In genomic region chr2:164885788-164886187, GRCm38 (mm10) we compare ENCODE assay signal across 7 mouse cellular contexts. TPM values are rescaled to one million over a fixed set of nuclear protein-coding genes. Genes with fewer than 3 reads are reported as not detected.
A peak's percentile ranks its signal among the peaks of the same experiment; 100 is the strongest.
DNase-seq lines count a peak whose midpoint lies in the region.

No protein-coding gene starts in this region.

- intact Hi-C loops in heart, postnatal 10 days (cut with DNase I): no loop called here
- intact Hi-C loops in left cerebral cortex, postnatal 14 days (cut with DNase I): no loop called here

- peak; percentile 89 for DNase-seq in testis, postnatal 10 days (ENCODE audit: low spot score)
- no peak for DNase-seq in testis, postnatal 14 days (ENCODE audit: low spot score)
- peak; percentile 93 to 96 for DNase-seq in cerebellum, postnatal 14 days
- DNase-seq in heart, postnatal 10 days: peak; percentile 86 to 90
- DNase-seq in left cerebral cortex, postnatal 14 days (ENCODE audit: low spot score in 2 of 2): peak; percentile 76 to 85
- DNase-seq in right cerebral cortex, adult 2 months (ENCODE audit: low spot score in 2 of 2): peak; percentile 84 to 87
- DNase-seq in thymus, adult 18-20 months: no peak

RNA-seq across cellular contexts. Expression of gene Pcif1, which starts 6.7 kb away (rescaled TPM):
- 10 to 100 TPM; 42.2 to 45.1 TPM for total RNA-seq in heart, postnatal 10 days (2021)
- 10 to 100 TPM; 38.7 to 41.4 TPM for total RNA-seq in left cerebral cortex, postnatal 14 days (2021)

RNA-seq across cellular contexts. Expression of gene Zfp335, which starts 25.8 kb away (rescaled TPM):
- 10 to 100 TPM; 11.5 to 12.2 TPM for total RNA-seq in heart, postnatal 10 days (2021)
- total RNA-seq in left cerebral cortex, postnatal 14 days (2021): 10 to 100 TPM; 24.1 to 25.4 TPM

RNA-seq across cellular contexts. Expression of gene Pltp, which starts 28.3 kb away (rescaled TPM):
- total RNA-seq in heart, postnatal 10 days (2021): 10 to 100 TPM; 39.1 to 40.9 TPM
- total RNA-seq in left cerebral cortex, postnatal 14 days (2021): 10 to 100 TPM; 86.5 to 92.3 TPM

RNA-seq across cellular contexts. Expression of gene Neurl2, which starts 52.5 kb away (rescaled TPM):
- 10 to 100 TPM; 26.4 to 35.8 TPM for total RNA-seq in heart, postnatal 10 days (2021)
- 1 to 10 TPM; 3.6 to 4.5 TPM for total RNA-seq in left cerebral cortex, postnatal 14 days (2021)

RNA-seq across cellular contexts. Expression of gene Ctsa, which starts 53.1 kb away (rescaled TPM):
- total RNA-seq in heart, postnatal 10 days (2021): 100 to 1,000 TPM; 108 to 116 TPM
- 10 to 100 TPM; 88.4 to 91.6 TPM for total RNA-seq in left cerebral cortex, postnatal 14 days (2021)

Comparison
In these comparisons a context has a peak if more than half of its experiments do, and no peak if none do; other contexts are left out.
1. DNase-seq: peak in testis, postnatal 10 days (single experiment), cerebellum, postnatal 14 days (2 of 2), heart, postnatal 10 days (2 of 2), left cerebral cortex, postnatal 14 days (2 of 2) and right cerebral cortex, adult 2 months (2 of 2); none in testis, postnatal 14 days (single experiment) and thymus, adult 18-20 months (0 of 2).